Mouse (Mus musculus): ENCODE data around the gene Meis3. TPM values are rescaled to one million over a fixed set of nuclear protein-coding genes. Genes with fewer than 3 reads are reported as not detected.

Meis3 gene
- polyA plus RNA-seq, 1 experiment from 2014 or later: 166 TPM

Other genes starting within 250 kb of the Meis3 start
- gene Nop53, start 229.0 kb upstream of the Meis3 start, polyA plus RNA-seq (2015; fragmentation: Nextera tagmentation; extraction: Ambion mirVana): 114 and 126 TPM in 2 replicates
- gene Ehd2, start 207.5 kb upstream of the Meis3 start, polyA plus RNA-seq (2015; fragmentation: Nextera tagmentation; extraction: Ambion mirVana): 4.6 and 5.8 TPM in 2 replicates
- gene Bicra, start 127.2 kb upstream of the Meis3 start, polyA plus RNA-seq (2015; fragmentation: Nextera tagmentation; extraction: Ambion mirVana): 9.2 TPM in 2 replicates
- gene Zfp541, start 113.3 kb upstream of the Meis3 start, polyA plus RNA-seq (2015; fragmentation: Nextera tagmentation; extraction: Ambion mirVana): 0.05 and 0.10 TPM in 2 replicates
- gene Napa, start 76.6 kb upstream of the Meis3 start, polyA plus RNA-seq (2015; fragmentation: Nextera tagmentation; extraction: Ambion mirVana): 224 and 234 TPM in 2 replicates
- gene Kptn, start 55.2 kb upstream of the Meis3 start, polyA plus RNA-seq (2015; fragmentation: Nextera tagmentation; extraction: Ambion mirVana): 51.2 and 55.1 TPM in 2 replicates
- 0.80 and 0.88 TPM in 2 replicates for gene Slc8a2, start 45.3 kb upstream of the Meis3 start, polyA plus RNA-seq (2015; fragmentation: Nextera tagmentation; extraction: Ambion mirVana)
- 14.9 and 15.5 TPM in 2 replicates for gene Dhx34, start 46.9 kb downstream of the Meis3 start, polyA plus RNA-seq (2015; fragmentation: Nextera tagmentation; extraction: Ambion mirVana)
- gene C5ar2, start 69.1 kb downstream of the Meis3 start, polyA plus RNA-seq (2015; fragmentation: Nextera tagmentation; extraction: Ambion mirVana): 0.14 TPM in 1 of 2 replicates, not detected in the other
- gene C5ar1, start 84.5 kb downstream of the Meis3 start, polyA plus RNA-seq (2015; fragmentation: Nextera tagmentation; extraction: Ambion mirVana): 1.5 and 2.9 TPM in 2 replicates
- gene Inafm1, start 98.5 kb downstream of the Meis3 start, polyA plus RNA-seq (2015; fragmentation: Nextera tagmentation; extraction: Ambion mirVana): 47.9 and 51.8 TPM in 2 replicates
- gene Ccdc9, start 111.7 kb downstream of the Meis3 start, polyA plus RNA-seq (2015; fragmentation: Nextera tagmentation; extraction: Ambion mirVana): 21.6 and 30.1 TPM in 2 replicates
- 32.0 and 35.0 TPM in 2 replicates for gene Bbc3, start 133.3 kb downstream of the Meis3 start, polyA plus RNA-seq (2015; fragmentation: Nextera tagmentation; extraction: Ambion mirVana)
- 243 and 256 TPM in 2 replicates for gene Sae1, start 212.7 kb downstream of the Meis3 start, polyA plus RNA-seq (2015; fragmentation: Nextera tagmentation; extraction: Ambion mirVana)
- gene Zc3h4, start 225.8 kb downstream of the Meis3 start, polyA plus RNA-seq (2015; fragmentation: Nextera tagmentation; extraction: Ambion mirVana): 20.0 and 22.1 TPM in 2 replicates

Data from midbrain, embryonic 15.5 days (tissue).